Mouse (Mus musculus) intestine, embryonic 16.5 days (tissue): ENCODE measurements around the gene Smad3. TPM values are rescaled to one million over a fixed set of nuclear protein-coding genes. Genes with fewer than 3 reads are reported as not detected.

Experiments
- ATAC-seq: fragments of 200-750 bp; cut with Nextera tagmentation; 2 replicates; pipeline ENCODE4 v1.8.0; 2017; ENCODE audit warnings: moderate TSS enrichment, moderate library complexity
- H3K27ac ChIP-seq: fragments of 300-500 bp; sonication (generic); 2 replicates; pipeline ENCODE4 v1.5.1; 2014; ENCODE audit warnings: mild to moderate bottlenecking, low read length
- H3K27me3 ChIP-seq: fragments of 300-500 bp; sonication (generic); replicated peaks from 2 replicates; pipeline ENCODE4 v1.6.1; 2014; ENCODE audit warnings: low read length, control low read depth, mixed read lengths; ENCODE audit not compliant: control insufficient read depth, insufficient read depth
- H3K36me3 ChIP-seq: fragments of 300-500 bp; sonication (generic); 2 replicates; pipeline ENCODE4 v1.6.1; 2014; ENCODE audit warnings: low read length, control low read depth; ENCODE audit not compliant: control insufficient read depth, insufficient read depth
- H3K4me1 ChIP-seq: fragments of 300-500 bp; sonication (generic); 2 replicates; pipeline ENCODE4 v1.6.1; 2014; ENCODE audit warnings: low read length, control low read depth, mixed read lengths; ENCODE audit not compliant: control insufficient read depth, insufficient read depth
- H3K4me2 ChIP-seq: fragments of 300-500 bp; sonication (generic); 2 replicates; pipeline ENCODE4 v1.6.1; 2014; ENCODE audit warnings: low read depth, low read length, control low read depth
- H3K4me3 ChIP-seq: fragments of 300-500 bp; sonication (generic); 2 replicates; pipeline ENCODE4 v1.5.1; 2014; ENCODE audit warnings: mild to moderate bottlenecking, low read length
- H3K9ac ChIP-seq: fragments of 300-500 bp; sonication (generic); 2 replicates; pipeline ENCODE4 v1.6.1; 2014; ENCODE audit warnings: low read depth, low read length
- H3K9me3 ChIP-seq: fragments of 300-500 bp; sonication (generic); 2 replicates; pipeline ENCODE4 v1.6.1; 2016; ENCODE audit warnings: low read length, control low read depth; ENCODE audit not compliant: control insufficient read depth
- WGBS: fragments of 180-500 bp; shearing (Covaris S2); extraction: QIAGEN DNeasy Blood & Tissue Kit; methylation state at CpG from one replicate; pipeline ENCODE4 v1.1.7; 2014; 5-methylcytosine and 5-hydroxymethylcytosine counted together
- polyA plus RNA-seq: library from polyadenylated mRNA; unstranded; fragments of >200 nt; fragmentation: Nextera tagmentation; extraction: Ambion mirVana; gene quantifications from 2 replicates; pipeline ENCODE4 v1.2.1, GENCODE M21; 2015

The Smad3 gene
- polyA plus RNA-seq, 1 experiment from 2014 or later, result 10.9 TPM

GRCm38 (mm10) chr9:63647581-63648519 lies 109.9 kb downstream of the Smad3 start:
- peaks cover 7% of the 10 kb centered on the region for H3K4me1 ChIP-seq
- H3K27ac ChIP-seq, result no peak overlapping the region

DNA sequence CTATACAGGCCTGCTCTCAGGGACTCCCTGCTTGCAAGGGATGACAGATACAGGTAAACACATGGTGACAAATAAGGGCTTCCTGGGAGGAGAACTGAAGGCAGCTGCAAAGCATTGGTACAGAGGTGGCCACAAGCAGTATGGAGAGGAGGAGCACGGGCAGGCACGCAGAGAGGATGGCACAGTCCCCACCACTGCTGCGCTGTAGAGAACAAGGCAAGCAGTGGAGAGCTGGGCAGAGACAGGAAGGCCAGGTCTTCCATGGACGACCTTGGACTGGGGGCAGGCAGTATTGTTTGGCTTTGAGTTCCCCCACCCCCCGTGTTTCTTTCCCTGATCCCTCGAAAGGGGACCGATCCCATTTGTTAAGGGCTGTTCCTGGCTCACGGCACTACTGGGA lies 112.7 kb downstream of the Smad3 start:
- Histone ChIP-seq H3K4me2 (no peak overlapping the region), H3K4me1 (no peaks in the 10 kb centered on the region), H3K27me3 (no peaks in the 10 kb centered on the region), H3K36me3 (no peaks in the 10 kb centered on the region; the same call in 1 of the 2 replicates), H3K27ac (no peak overlapping the region), H3K4me3 (no peak overlapping the region), H3K9ac (no peak overlapping the region), H3K9me3 (no peaks in the 10 kb centered on the region)
- WGBS, result 79% methylated on average over 8 of the region's 8 CpGs
- ATAC-seq, result no peak

More at GRCm38 (mm10) chr9:63647581-63648519, 109.9 kb downstream of the Smad3 start:
- 75% methylated on average over 9 of the region's 9 CpGs for WGBS
- Histone ChIP-seq H3K9ac (no peak overlapping the region), H3K4me2 (no peak overlapping the region), H3K4me3 (no peak overlapping the region), H3K9me3 (no peaks in the 10 kb centered on the region), H3K36me3 (peaks cover under 1% of the 10 kb centered on the region; the same call in 1 of the 2 replicates), H3K27me3 (no peaks in the 10 kb centered on the region)
- no peak for ATAC-seq

DNA sequence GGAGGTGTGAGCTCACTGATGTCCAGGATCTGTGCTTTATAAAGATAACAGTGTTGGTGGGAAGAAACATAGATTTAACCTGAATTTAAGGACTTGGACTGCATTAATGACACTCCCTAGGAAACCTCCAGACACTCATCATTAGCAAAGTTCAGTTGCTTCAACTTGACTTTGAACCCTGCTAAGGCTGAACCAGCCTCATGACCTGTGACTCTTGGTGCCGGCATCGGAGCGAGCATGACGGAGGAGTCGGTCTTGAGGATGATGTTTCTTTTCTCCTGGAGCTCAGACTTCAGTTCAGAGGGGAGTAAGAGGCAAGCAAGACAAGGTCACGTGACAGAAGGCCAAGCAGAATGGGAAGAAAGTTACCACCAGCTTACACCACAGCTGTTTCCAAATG lies 113.8 kb downstream of the Smad3 start:
- Histone ChIP-seq H3K4me1 (no peaks in the 10 kb centered on the region), H3K9me3 (no peaks in the 10 kb centered on the region), H3K9ac (no peak overlapping the region), H3K27me3 (no peaks in the 10 kb centered on the region), H3K36me3 (no peaks in the 10 kb centered on the region; the same call in 1 of the 2 replicates), H3K4me2 (no peak overlapping the region), H3K4me3 (no peak overlapping the region), H3K27ac (no peak overlapping the region)
- no peak for ATAC-seq
- 90% methylated on average over 6 of the region's 6 CpGs for WGBS

- ATAC-seq, result no peak
- 90% methylated on average over 4 of the region's 4 CpGs for WGBS
- peaks cover 4% of the 10 kb centered on the region; the same call in 1 of the 2 replicates for H3K36me3 ChIP-seq
Measured at GRCm38 (mm10) chr9:63641983-63642646, 115.7 kb downstream of the Smad3 start.

DNA sequence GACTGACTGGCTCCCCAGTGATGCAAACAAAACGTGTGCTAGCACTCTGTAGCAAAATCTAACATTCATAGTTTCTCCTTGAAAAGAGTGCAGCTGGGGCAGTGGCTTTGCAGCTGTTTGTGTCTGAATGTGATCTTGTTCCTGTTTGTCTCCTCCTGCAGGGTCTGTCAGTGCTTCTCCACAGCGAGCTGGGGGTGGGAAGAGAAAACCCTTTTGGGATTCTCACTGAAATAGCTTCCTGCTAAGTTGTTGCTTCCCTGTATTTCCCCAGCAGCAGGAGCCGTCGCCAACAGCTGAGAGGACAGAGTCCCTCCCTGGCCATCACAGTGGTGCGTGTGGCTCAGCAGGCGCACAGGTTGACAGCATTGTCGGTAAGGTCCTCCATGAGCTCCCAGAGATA lies 121.7 kb downstream of the Smad3 start:
- H3K4me3 ChIP-seq, result no peak overlapping the region
- no peaks in the 10 kb centered on the region for H3K9me3 ChIP-seq
- 69% methylated on average over 7 of the region's 7 CpGs for WGBS
- no peaks in the 10 kb centered on the region for H3K27me3 ChIP-seq
- peaks cover 4% of the 10 kb centered on the region; the same call in 1 of the 2 replicates for H3K36me3 ChIP-seq
- H3K4me1 ChIP-seq, result no peaks in the 10 kb centered on the region
- no peak for ATAC-seq
- no peak overlapping the region for H3K9ac ChIP-seq
- H3K4me2 ChIP-seq, result no peak overlapping the region
- no peak overlapping the region for H3K27ac ChIP-seq

More at GRCm38 (mm10) chr9:63641983-63642646, 115.7 kb downstream of the Smad3 start:
- no peaks in the 10 kb centered on the region for H3K9me3 ChIP-seq
- no peak overlapping the region for H3K27ac ChIP-seq
- no peak overlapping the region for H3K9ac ChIP-seq
- H3K4me3 ChIP-seq, result no peak overlapping the region
- no peaks in the 10 kb centered on the region for H3K27me3 ChIP-seq
- no peaks in the 10 kb centered on the region for H3K4me1 ChIP-seq
- no peak overlapping the region for H3K4me2 ChIP-seq

GRCm38 (mm10) chr9:63633334-63633733 lies 124.5 kb downstream of the Smad3 start:
- WGBS, result 49% methylated on average over 7 of the region's 7 CpGs
- Histone ChIP-seq H3K4me1 (no peaks in the 10 kb centered on the region), H3K27me3 (no peaks in the 10 kb centered on the region)

GRCm38 (mm10) chr9:63632924-63633323 lies 124.9 kb downstream of the Smad3 start:
- 48% methylated on average over 11 of the region's 11 CpGs for WGBS
- H3K4me1 ChIP-seq, result no peaks in the 10 kb centered on the region
- no peak overlapping the region for H3K9ac ChIP-seq
- H3K36me3 ChIP-seq, result 0 out of 2 replicates have a peak, but pooled peaks cover 2% of the 10 kb centered on the region
- no peak; the same call in 1 of the 2 replicates for ATAC-seq
- H3K27me3 ChIP-seq, result no peaks in the 10 kb centered on the region
- H3K9me3 ChIP-seq, result no peaks in the 10 kb centered on the region
- no peak overlapping the region for H3K27ac ChIP-seq
- H3K4me3 ChIP-seq, result no peak overlapping the region
- no peak overlapping the region for H3K4me2 ChIP-seq

More at GRCm38 (mm10) chr9:63633334-63633733, 124.5 kb downstream of the Smad3 start:
- ATAC-seq, result no peak
- Histone ChIP-seq H3K36me3 (0 out of 2 replicates have a peak, but pooled peaks cover 4% of the 10 kb centered on the region), H3K4me3 (no peak overlapping the region), H3K9me3 (no peaks in the 10 kb centered on the region), H3K4me2 (no peak overlapping the region), H3K27ac (no peak overlapping the region), H3K9ac (no peak overlapping the region)

GRCm38 (mm10) chr9:63632045-63632444 lies 125.7 kb downstream of the Smad3 start:
- H3K9me3 ChIP-seq, result no peaks in the 10 kb centered on the region
- no peak overlapping the region for H3K4me2 ChIP-seq
- no peak overlapping the region for H3K9ac ChIP-seq
- no peaks in the 10 kb centered on the region for H3K4me1 ChIP-seq
- no peaks in the 10 kb centered on the region for H3K27me3 ChIP-seq
- no peak for ATAC-seq
- H3K4me3 ChIP-seq, result no peak overlapping the region
- WGBS, result 91% methylated on average over 4 of the region's 4 CpGs
- H3K36me3 ChIP-seq, result no peaks in the 10 kb centered on the region
- no peak overlapping the region for H3K27ac ChIP-seq

GRCm38 (mm10) chr9:63625090-63625756 lies 132.6 kb downstream of the Smad3 start:
- H3K4me3 ChIP-seq, result no peak overlapping the region
- H3K27ac ChIP-seq, result no peak overlapping the region
- 90% methylated on average over 9 of the region's 9 CpGs for WGBS
- no peaks in the 10 kb centered on the region for H3K9me3 ChIP-seq
- no peaks in the 10 kb centered on the region for H3K27me3 ChIP-seq
- H3K4me2 ChIP-seq, result no peak overlapping the region
- H3K36me3 ChIP-seq, result no peaks in the 10 kb centered on the region
- ATAC-seq, result no peak
- H3K4me1 ChIP-seq, result no peaks in the 10 kb centered on the region
- no peak overlapping the region for H3K9ac ChIP-seq
